Mouse (Mus musculus) midbrain, embryonic 14.5 days (tissue): ENCODE measurements around the gene Men1. TPM values are rescaled to one million over a fixed set of nuclear protein-coding genes. Genes with fewer than 3 reads are reported as not detected.

Experiments used
- ATAC-seq: fragments of 200-750 bp; cut with Nextera tagmentation; 2 replicates; pipeline ENCODE4 v1.8.0; 2017; ENCODE audit warnings: moderate number of reproducible peaks, moderate library complexity; ENCODE audit not compliant: low FRiP score, low TSS enrichment
- DNase-seq: peaks from one replicate; pipeline ENCODE4 v3.0.0-alpha.2; 2015
- H3K27ac ChIP-seq: fragments of 300-500 bp; sonication (generic); replicated peaks from 2 replicates; pipeline ENCODE4 v1.5.1; 2014; ENCODE audit warnings: mild to moderate bottlenecking, low read depth, low read length, moderate library complexity
- H3K27me3 ChIP-seq: fragments of 300-500 bp; sonication (generic); 2 replicates; pipeline ENCODE4 v1.6.1; 2014; ENCODE audit warnings: low read length, control low read depth, mixed read lengths; ENCODE audit not compliant: control insufficient read depth, insufficient read depth
- H3K36me3 ChIP-seq: fragments of 300-500 bp; sonication (generic); 2 replicates; pipeline ENCODE4 v1.6.1; 2014; ENCODE audit warnings: low read length, control low read depth; ENCODE audit not compliant: control insufficient read depth, insufficient read depth
- H3K4me1 ChIP-seq: fragments of 300-500 bp; sonication (generic); 2 replicates; pipeline ENCODE4 v1.6.1; 2014; ENCODE audit warnings: mild to moderate bottlenecking, antibody characterized with exemption, low read length, control low read depth; ENCODE audit not compliant: control insufficient read depth, insufficient read depth
- H3K4me2 ChIP-seq: fragments of 300-500 bp; sonication (generic); 2 replicates; pipeline ENCODE4 v1.6.1; 2014; ENCODE audit warnings: mild to moderate bottlenecking, low read length, moderate library complexity
- H3K4me3 ChIP-seq: fragments of 300-500 bp; sonication (generic); replicated peaks from 2 replicates; pipeline ENCODE4 v1.5.1; 2014; ENCODE audit warnings: low read depth, low read length
- H3K9ac ChIP-seq: fragments of 300-500 bp; sonication (generic); replicated peaks from 2 replicates; pipeline ENCODE4 v1.6.1; 2014; ENCODE audit warnings: mild to moderate bottlenecking, low read length, moderate library complexity
- H3K9me3 ChIP-seq: fragments of 300-500 bp; sonication (generic); 2 replicates; pipeline ENCODE4 v1.6.1; 2016; ENCODE audit warnings: low read length, control low read depth, mixed read lengths; ENCODE audit not compliant: control insufficient read depth
- WGBS: fragments of 180-500 bp; shearing (Covaris S2); extraction: QIAGEN DNeasy Blood & Tissue Kit; methylation state at CpG from one replicate; pipeline ENCODE4 v1.1.7; 2014; 5-methylcytosine and 5-hydroxymethylcytosine counted together
- polyA plus RNA-seq: library from polyadenylated mRNA; unstranded; fragments of >200 nt; fragmentation: Nextera tagmentation; extraction: Ambion mirVana; gene quantifications from 2 replicates; pipeline ENCODE4 v1.2.1, GENCODE M21; 2014

Gene Men1
- polyA plus RNA-seq, 1 experiment from 2014 or later = 55.4 TPM

GRCm38 (mm10) chr19:6346661-6347060, 11.9 kb downstream of the Men1 start:
- H3K27me3 ChIP-seq = no peaks in the 10 kb centered on the region

GRCm38 (mm10) chr19:6347615-6348014, 12.8 kb downstream of the Men1 start:
- DNase-seq = no peak

More at GRCm38 (mm10) chr19:6346661-6347060, 11.9 kb downstream of the Men1 start:
- no peaks in the 10 kb centered on the region for H3K4me1 ChIP-seq
- H3K4me2 ChIP-seq = no peak overlapping the region
- WGBS = 90% methylated on average over 10 of the region's 10 CpGs
- H3K9ac ChIP-seq = no peak overlapping the region
- peaks cover 85% of the 10 kb centered on the region for H3K36me3 ChIP-seq
- ATAC-seq (no peak), DNase-seq (no peak)
- no peaks in the 10 kb centered on the region for H3K9me3 ChIP-seq
- no peak overlapping the region for H3K27ac ChIP-seq
- no peak overlapping the region for H3K4me3 ChIP-seq

GRCm38 (mm10) chr19:6348717-6349116, 13.9 kb downstream of the Men1 start:
- DNase-seq (no peak), ATAC-seq (no peak)
- 53% methylated on average over 9 of the region's 9 CpGs for WGBS
- Histone ChIP-seq H3K36me3 (peaks cover 78% of the 10 kb centered on the region), H3K9me3 (no peaks in the 10 kb centered on the region), H3K27me3 (no peaks in the 10 kb centered on the region), H3K4me2 (no peak overlapping the region), H3K4me1 (no peaks in the 10 kb centered on the region), H3K4me3 (no peak overlapping the region), H3K27ac (no peak overlapping the region), H3K9ac (no peak overlapping the region)

More at GRCm38 (mm10) chr19:6347615-6348014, 12.8 kb downstream of the Men1 start:
- Histone ChIP-seq H3K36me3 (peaks cover 79% of the 10 kb centered on the region), H3K9ac (no peak overlapping the region), H3K27me3 (no peaks in the 10 kb centered on the region), H3K9me3 (no peaks in the 10 kb centered on the region), H3K4me2 (no peak overlapping the region), H3K4me1 (no peaks in the 10 kb centered on the region), H3K4me3 (no peak overlapping the region), H3K27ac (no peak overlapping the region)
- no peak for ATAC-seq
- WGBS = 92% methylated on average over 4 of the region's 4 CpGs

- Histone ChIP-seq H3K4me3 (no peak overlapping the region), H3K4me2 (no peak overlapping the region), H3K27me3 (no peaks in the 10 kb centered on the region), H3K9me3 (no peaks in the 10 kb centered on the region), H3K4me1 (no peaks in the 10 kb centered on the region), H3K27ac (no peak overlapping the region), H3K36me3 (peaks cover 77% of the 10 kb centered on the region), H3K9ac (no peak overlapping the region)
- ATAC-seq = no peak
- 53% methylated on average over 14 of the region's 14 CpGs for WGBS
- no peak for DNase-seq
These were observed 14.6 kb downstream of the Men1 start for GRCm38 (mm10) chr19:6349215-6349983.

GRCm38 (mm10) chr19:6351431-6352106, 16.8 kb downstream of the Men1 start:
- Histone ChIP-seq H3K27me3 (no peaks in the 10 kb centered on the region), H3K4me2 (no peak overlapping the region), H3K9ac (no peak overlapping the region), H3K4me3 (no peak overlapping the region), H3K4me1 (no peaks in the 10 kb centered on the region), H3K27ac (no peak overlapping the region), H3K9me3 (no peaks in the 10 kb centered on the region), H3K36me3 (peaks cover 57% of the 10 kb centered on the region)
- 69% methylated on average over 14 of the region's 14 CpGs for WGBS
- no peak for DNase-seq
- no peak for ATAC-seq

- no peaks in the 10 kb centered on the region for H3K9me3 ChIP-seq
- no peak overlapping the region for H3K4me3 ChIP-seq
- ATAC-seq (no peak), DNase-seq (no peak)
- H3K27ac ChIP-seq = no peak overlapping the region
- 97% methylated on average over 2 of the region's 2 CpGs for WGBS
- no peaks in the 10 kb centered on the region for H3K4me1 ChIP-seq
- H3K36me3 ChIP-seq = peaks cover 51% of the 10 kb centered on the region
- H3K27me3 ChIP-seq = no peaks in the 10 kb centered on the region
- H3K4me2 ChIP-seq = no peak overlapping the region
- H3K9ac ChIP-seq = no peak overlapping the region
These were observed 17.3 kb downstream of the Men1 start for GRCm38 (mm10) chr19:6352107-6352505.

GRCm38 (mm10) chr19:6354030-6354429, 19.3 kb downstream of the Men1 start:
- Histone ChIP-seq H3K4me3 (no peak overlapping the region), H3K36me3 (peaks cover 40% of the 10 kb centered on the region), H3K27me3 (no peaks in the 10 kb centered on the region), H3K4me1 (no peaks in the 10 kb centered on the region), H3K9me3 (no peaks in the 10 kb centered on the region), H3K4me2 (no peak overlapping the region), H3K9ac (no peak overlapping the region), H3K27ac (no peak overlapping the region)
- no peak for ATAC-seq
- no peak for DNase-seq
- WGBS = 85% methylated on average over 7 of the region's 7 CpGs

GRCm38 (mm10) chr19:6361291-6361690, 26.5 kb downstream of the Men1 start:
- Histone ChIP-seq H3K4me3 (no peak overlapping the region), H3K9ac (no peak overlapping the region), H3K9me3 (no peaks in the 10 kb centered on the region), H3K36me3 (peaks cover 19% of the 10 kb centered on the region), H3K4me2 (no peak overlapping the region), H3K4me1 (peaks cover 20% of the 10 kb centered on the region), H3K27ac (no peak overlapping the region), H3K27me3 (no peaks in the 10 kb centered on the region)
- WGBS = 97% methylated on average over 3 of the region's 3 CpGs
- DNase-seq (no peak), ATAC-seq (no peak)

- Histone ChIP-seq H3K4me3 (peak overlapping the region; percentile 100), H3K27me3 (no peaks in the 10 kb centered on the region), H3K9me3 (no peaks in the 10 kb centered on the region), H3K36me3 (peaks cover 36% of the 10 kb centered on the region), H3K4me1 (peaks cover 24% of the 10 kb centered on the region), H3K27ac (peak overlapping the region; percentile 97), H3K9ac (peak overlapping the region; percentile 92; the same call in 1 of the 2 replicates), H3K4me2 (peak overlapping the region; percentile 61)
- 2% methylated on average over 11 of the region's 11 CpGs for WGBS
- DNase-seq (no peak), ATAC-seq (no peak; the same call in 1 of the 2 replicates)
These were observed 28.3 kb downstream of the Men1 start for GRCm38 (mm10) chr19:6363091-6363410.
